Mouse (Mus musculus) forebrain, postnatal 0 days (tissue): Measurements from ENCODE around the gene Ltbp2. TPM values are rescaled to one million over a fixed set of nuclear protein-coding genes. Genes with fewer than 3 reads are reported as not detected.

Experiments
- ATAC-seq: fragments of 200-750 bp; cut with Nextera tagmentation; 2 replicates; pipeline ENCODE4 v1.8.0; 2017; ENCODE audit warnings: mild to moderate bottlenecking, moderate library complexity
- DNase-seq: peaks from one replicate; pipeline ENCODE4 v3.0.0-alpha.2; 2015
- H3K27ac ChIP-seq: fragments of 300-500 bp; sonication (generic); 2 replicates; pipeline ENCODE4 v1.5.1; 2014; ENCODE audit warnings: low read depth, mild to moderate bottlenecking, antibody characterized with exemption, low read length, moderate library complexity, mixed read lengths
- H3K27me3 ChIP-seq: fragments of 300-500 bp; sonication (generic); 2 replicates; pipeline ENCODE4 v1.6.1; 2014; ENCODE audit warnings: mild to moderate bottlenecking, low read length, mixed read lengths; ENCODE audit not compliant: insufficient read depth
- H3K36me3 ChIP-seq: fragments of 300-500 bp; sonication (generic); 2 replicates; pipeline ENCODE4 v1.6.1; 2014; ENCODE audit warnings: mild to moderate bottlenecking, moderate library complexity; ENCODE audit not compliant: insufficient read depth
- H3K4me1 ChIP-seq: fragments of 300-500 bp; sonication (generic); 2 replicates; pipeline ENCODE4 v1.6.1; 2014; ENCODE audit warnings: antibody characterized with exemption; ENCODE audit not compliant: insufficient read depth
- H3K4me2 ChIP-seq: fragments of 300-500 bp; sonication (generic); 2 replicates; pipeline ENCODE4 v1.6.1; 2014; ENCODE audit warnings: low read depth, mild to moderate bottlenecking, moderate library complexity
- H3K4me3 ChIP-seq: fragments of 300-500 bp; sonication (generic); 2 replicates; pipeline ENCODE4 v1.5.1; 2014; ENCODE audit warnings: low read depth, low read length, mixed read lengths
- H3K9ac ChIP-seq: fragments of 300-500 bp; sonication (generic); 2 replicates; pipeline ENCODE4 v1.6.1; 2014; ENCODE audit warnings: mild to moderate bottlenecking
- H3K9me3 ChIP-seq: fragments of 300-500 bp; sonication (generic); 2 replicates; pipeline ENCODE4 v1.6.1; 2016; ENCODE audit warnings: low read length
- CTCF ChIP-seq: sonication (generic); IDR thresholded peaks from 2 replicates; pipeline ENCODE4 v1.5.1; 2016; ENCODE audit warnings: antibody characterized with exemption, control low read depth, low read depth
- WGBS: fragments of 180-500 bp; shearing (Covaris S2); extraction: QIAGEN DNeasy Blood & Tissue Kit; methylation state at CpG from one replicate; pipeline ENCODE4 v1.1.7; 2014; 5-methylcytosine and 5-hydroxymethylcytosine counted together
- polyA plus RNA-seq: library from polyadenylated mRNA; unstranded; fragments of >200 nt; fragmentation: Nextera tagmentation; extraction: Ambion mirVana; gene quantifications from 2 replicates; pipeline ENCODE4 v1.2.1, GENCODE M21; 2015
- total RNA-seq: library from RNA; depleted of rRNA; stranded (reverse); fragments of >200 nt; gene quantifications from 2 replicates; pipeline ENCODE4 v1.2.3, GENCODE M21; 2014

Ltbp2 gene
- total and polyA plus RNA-seq, 2 experiments from 2014 or later: 0.51 to 0.76 TPM

GRCm38 (mm10) chr12:84896235-84896634, 19.9 kb upstream of the Ltbp2 start:
- Histone ChIP-seq H3K27me3 (no peaks in the 10 kb centered on the region), H3K36me3 (no peaks in the 10 kb centered on the region), H3K4me1 (no peaks in the 10 kb centered on the region), H3K9me3 (no peaks in the 10 kb centered on the region), H3K27ac (no peak overlapping the region), H3K4me2 (no peak overlapping the region), H3K4me3 (no peak overlapping the region), H3K9ac (no peak overlapping the region)
- no peak for TF ChIP-seq CTCF
- ATAC-seq (no peak), DNase-seq (no peak)
- 90% methylated on average over 6 of the region's 6 CpGs for WGBS

GRCm38 (mm10) chr12:84893648-84894628, 17.6 kb upstream of the Ltbp2 start:
- 67% methylated on average over 9 of the region's 9 CpGs for WGBS

GRCm38 (mm10) chr12:84890289-84890688, 14.0 kb upstream of the Ltbp2 start:
- no peaks in the 10 kb centered on the region for H3K36me3 ChIP-seq
- no peak overlapping the region for H3K4me2 ChIP-seq
- no peaks in the 10 kb centered on the region for H3K4me1 ChIP-seq
- DNase-seq (no peak), ATAC-seq (no peak)
- H3K9ac ChIP-seq: no peak overlapping the region
- no peak overlapping the region for H3K4me3 ChIP-seq
- H3K27me3 ChIP-seq: no peaks in the 10 kb centered on the region
- H3K27ac ChIP-seq: no peak overlapping the region
- H3K9me3 ChIP-seq: no peaks in the 10 kb centered on the region
- WGBS: 87% methylated on average over 15 of the region's 15 CpGs
- TF ChIP-seq CTCF: no peak

More at GRCm38 (mm10) chr12:84893648-84894628, 17.6 kb upstream of the Ltbp2 start:
- Histone ChIP-seq H3K4me3 (no peak overlapping the region), H3K9me3 (no peaks in the 10 kb centered on the region), H3K36me3 (no peaks in the 10 kb centered on the region), H3K4me1 (no peaks in the 10 kb centered on the region), H3K9ac (no peak overlapping the region), H3K27ac (no peak overlapping the region), H3K4me2 (no peak overlapping the region), H3K27me3 (no peaks in the 10 kb centered on the region)
- DNase-seq (no peak), ATAC-seq (no peak)
- TF ChIP-seq CTCF: no peak

GRCm38 (mm10) chr12:84885107-84885876, 9.0 kb upstream of the Ltbp2 start:
- Histone ChIP-seq H3K4me1 (no peaks in the 10 kb centered on the region), H3K4me3 (no peak overlapping the region), H3K4me2 (no peak overlapping the region), H3K9me3 (no peaks in the 10 kb centered on the region), H3K27ac (no peak overlapping the region), H3K36me3 (no peaks in the 10 kb centered on the region), H3K27me3 (no peaks in the 10 kb centered on the region), H3K9ac (no peak overlapping the region)
- no peak for ATAC-seq
- WGBS: 59% methylated on average over 11 of the region's 11 CpGs
- DNase-seq: no peak
- TF ChIP-seq CTCF: no peak

GRCm38 (mm10) chr12:84884423-84885076, 8.2 kb upstream of the Ltbp2 start:
- Histone ChIP-seq H3K4me1 (no peaks in the 10 kb centered on the region), H3K27me3 (no peaks in the 10 kb centered on the region), H3K36me3 (no peaks in the 10 kb centered on the region), H3K9ac (no peak overlapping the region), H3K4me2 (no peak overlapping the region), H3K9me3 (no peaks in the 10 kb centered on the region), H3K4me3 (no peak overlapping the region), H3K27ac (no peak overlapping the region)
- ATAC-seq (no peak), DNase-seq (no peak)
- no peak for TF ChIP-seq CTCF
- 87% methylated on average over 7 of the region's 7 CpGs for WGBS

GRCm38 (mm10) chr12:84882796-84883195, 6.5 kb upstream of the Ltbp2 start:
- ATAC-seq: no peak

More at GRCm38 (mm10) chr12:84882796-84883195, 6.5 kb upstream of the Ltbp2 start:
- Histone ChIP-seq H3K27ac (no peak overlapping the region), H3K9me3 (no peaks in the 10 kb centered on the region), H3K4me2 (no peak overlapping the region), H3K9ac (no peak overlapping the region), H3K4me3 (no peak overlapping the region), H3K36me3 (no peaks in the 10 kb centered on the region), H3K27me3 (peaks cover 13% of the 10 kb centered on the region; the same call in 1 of the 2 replicates), H3K4me1 (no peaks in the 10 kb centered on the region)
- no peak for DNase-seq
- WGBS: 86% methylated on average over 4 of the region's 4 CpGs
- no peak for TF ChIP-seq CTCF
